Mouse (Mus musculus) hindbrain, embryonic 16.5 days (tissue): Measurements from ENCODE around the gene Mmaa. TPM values are rescaled to one million over a fixed set of nuclear protein-coding genes. Genes with fewer than 3 reads are reported as not detected.

Source experiments
- ATAC-seq: fragments of 200-750 bp; cut with Nextera tagmentation; 2 replicates; pipeline ENCODE4 v1.8.0; 2017; ENCODE audit warnings: moderate TSS enrichment, moderate library complexity
- H3K27ac ChIP-seq: fragments of 300-500 bp; sonication (generic); 2 replicates; pipeline ENCODE4 v1.5.1; 2014; ENCODE audit warnings: low read depth, mild to moderate bottlenecking, control low read depth, low read length, moderate library complexity
- H3K27me3 ChIP-seq: fragments of 300-500 bp; sonication (generic); replicated peaks from 2 replicates; pipeline ENCODE4 v1.6.1; 2014; ENCODE audit warnings: low read length; ENCODE audit not compliant: control insufficient read depth, insufficient read depth
- H3K36me3 ChIP-seq: fragments of 300-500 bp; sonication (generic); 2 replicates; pipeline ENCODE4 v1.6.1; 2014; ENCODE audit warnings: mild to moderate bottlenecking, low read length, moderate library complexity, mixed read lengths; ENCODE audit not compliant: control insufficient read depth, insufficient read depth
- H3K4me1 ChIP-seq: fragments of 300-500 bp; sonication (generic); 2 replicates; pipeline ENCODE4 v1.6.1; 2014; ENCODE audit warnings: low read depth, low read length; ENCODE audit not compliant: control insufficient read depth, insufficient read depth
- H3K4me2 ChIP-seq: fragments of 300-500 bp; sonication (generic); 2 replicates; pipeline ENCODE4 v1.6.1; 2014; ENCODE audit warnings: mild to moderate bottlenecking, low read length, control low read depth, moderate library complexity
- H3K4me3 ChIP-seq: fragments of 300-500 bp; sonication (generic); 2 replicates; pipeline ENCODE4 v1.5.1; 2014; ENCODE audit warnings: mild to moderate bottlenecking, low read length, control low read depth, moderate library complexity
- H3K9ac ChIP-seq: fragments of 300-500 bp; sonication (generic); 2 replicates; pipeline ENCODE4 v1.6.1; 2014; ENCODE audit warnings: low read depth, mild to moderate bottlenecking, control low read depth, low read length, moderate library complexity
- H3K9me3 ChIP-seq: fragments of 300-500 bp; sonication (generic); 2 replicates; pipeline ENCODE4 v1.6.1; 2014; ENCODE audit warnings: mild to moderate bottlenecking, low read length, moderate library complexity; ENCODE audit not compliant: control insufficient read depth
- WGBS: fragments of 180-500 bp; shearing (Covaris S2); extraction: QIAGEN DNeasy Blood & Tissue Kit; methylation state at CpG from one replicate; pipeline ENCODE4 v1.1.7; 2014; 5-methylcytosine and 5-hydroxymethylcytosine counted together
- polyA plus RNA-seq: library from polyadenylated mRNA; unstranded; fragments of >200 nt; fragmentation: Nextera tagmentation; extraction: Ambion mirVana; gene quantifications from 2 replicates; pipeline ENCODE4 v1.2.1, GENCODE M21; 2015

Gene Mmaa
- polyA plus RNA-seq, 1 experiment from 2014 or later: 18.8 TPM

DNA sequence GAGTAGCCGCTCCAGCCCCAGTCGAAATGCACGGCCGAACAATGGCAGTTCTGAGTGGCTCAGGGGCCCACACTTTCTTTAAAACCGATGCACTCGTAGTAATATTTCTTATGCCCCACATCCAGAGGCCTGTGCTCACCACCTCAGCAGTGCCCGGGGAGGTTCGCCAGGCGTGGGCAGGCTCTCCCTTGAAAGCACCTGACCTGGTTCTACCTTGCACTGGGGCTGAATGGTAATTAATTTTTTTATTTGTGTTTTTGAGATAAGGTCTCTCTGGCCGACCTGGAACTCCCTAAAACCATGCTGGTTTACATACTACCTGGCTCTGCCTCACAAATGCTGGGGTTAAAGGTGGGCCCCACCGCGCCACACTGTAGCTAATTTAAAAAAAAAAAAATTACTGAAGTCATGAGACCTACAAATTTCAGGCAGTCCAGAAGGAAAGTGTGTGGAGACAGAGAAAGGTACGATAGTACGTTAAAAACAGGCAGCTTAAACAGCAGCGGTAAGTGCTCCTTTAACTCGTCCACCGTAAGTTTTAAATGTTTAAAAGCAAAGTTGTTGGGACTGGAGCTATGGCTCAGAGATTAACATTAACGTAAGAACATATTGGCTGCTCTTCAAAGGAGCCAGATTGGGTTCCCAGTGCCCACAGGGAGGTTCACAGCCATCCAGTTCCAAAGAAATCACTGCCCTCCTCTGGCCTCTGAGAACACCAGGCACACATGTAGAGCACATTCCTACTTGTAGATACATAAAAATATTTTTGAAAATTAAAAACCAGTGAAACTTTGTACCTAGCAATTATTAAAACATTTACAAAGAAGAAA, 754 bp upstream of the Mmaa start:
- Histone ChIP-seq H3K4me3 (peak overlapping the region; percentile 69), H3K4me1 (peaks cover 16% of the 10 kb centered on the region), H3K36me3 (no peaks in the 10 kb centered on the region), H3K9me3 (no peaks in the 10 kb centered on the region), H3K27ac (peak overlapping the region; percentile 92), H3K27me3 (no peaks in the 10 kb centered on the region), H3K9ac (peak overlapping the region; percentile 72), H3K4me2 (peak overlapping the region; percentile 97)
- WGBS: 12% methylated on average over 18 of the region's 18 CpGs
- no peak for ATAC-seq

DNA sequence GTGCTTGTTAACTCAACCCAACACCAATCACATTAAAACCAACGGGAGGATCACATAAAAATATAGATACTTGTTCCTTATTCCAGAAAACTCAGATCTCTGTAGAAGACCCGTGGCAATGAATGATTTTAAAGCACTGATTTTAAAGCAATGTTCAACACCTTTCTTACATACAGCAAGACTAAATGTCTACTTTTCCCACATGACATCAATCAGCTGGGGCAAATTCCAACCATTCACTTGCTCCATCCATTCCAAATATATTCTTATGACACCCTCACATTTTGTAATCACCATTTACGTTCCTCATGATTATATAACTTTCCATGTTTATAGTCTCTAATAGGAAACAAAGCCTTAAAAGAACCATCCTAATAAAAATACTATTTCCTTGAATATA, 896 bp downstream of the Mmaa start:
- no peak overlapping the region for H3K9ac ChIP-seq
- no peak overlapping the region for H3K27ac ChIP-seq
- H3K36me3 ChIP-seq: no peaks in the 10 kb centered on the region
- peaks cover 16% of the 10 kb centered on the region for H3K4me1 ChIP-seq
- no peaks in the 10 kb centered on the region for H3K27me3 ChIP-seq
- H3K4me3 ChIP-seq: peak overlapping the region; percentile 69
- 68% methylated on average over 3 of the region's 3 CpGs for WGBS
- H3K4me2 ChIP-seq: peak overlapping the region; percentile 63
- no peak for ATAC-seq
- H3K9me3 ChIP-seq: no peaks in the 10 kb centered on the region

GRCm38 (mm10) chr8:79292712-79293264, 1.9 kb downstream of the Mmaa start:
- peak overlapping the region; percentile 63 for H3K4me2 ChIP-seq
- H3K4me3 ChIP-seq: no peak overlapping the region
- H3K27ac ChIP-seq: peak overlapping the region; percentile 13; the same call in 1 of the 2 replicates
- WGBS: 94% methylated on average over 3 of the region's 3 CpGs
- ATAC-seq: no peak
- peaks cover 16% of the 10 kb centered on the region for H3K4me1 ChIP-seq
- no peaks in the 10 kb centered on the region for H3K36me3 ChIP-seq
- no peak overlapping the region for H3K9ac ChIP-seq
- no peaks in the 10 kb centered on the region for H3K9me3 ChIP-seq
- no peaks in the 10 kb centered on the region for H3K27me3 ChIP-seq

DNA sequence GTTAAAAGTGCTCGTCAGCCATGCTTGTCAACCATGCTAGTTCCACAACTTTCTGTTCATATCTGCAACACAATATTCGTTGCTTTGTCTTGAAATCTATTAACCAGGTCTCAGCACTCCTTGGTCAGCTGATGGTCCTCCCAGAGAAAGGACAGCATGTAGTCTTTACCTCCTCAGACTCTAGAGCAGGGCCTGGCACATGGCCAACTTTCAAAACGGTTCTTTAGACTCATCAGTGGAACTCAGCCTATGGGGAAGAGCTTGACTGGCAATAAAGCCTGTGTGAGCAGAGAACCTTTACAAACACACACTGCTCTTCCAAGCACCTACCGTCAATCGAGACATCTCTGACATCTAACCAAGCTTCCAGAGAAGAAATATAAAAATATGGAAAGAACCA, 5.1 kb downstream of the Mmaa start:
- Histone ChIP-seq H3K4me3 (no peak overlapping the region), H3K9ac (no peak overlapping the region), H3K9me3 (no peaks in the 10 kb centered on the region), H3K27me3 (no peaks in the 10 kb centered on the region), H3K27ac (no peak overlapping the region), H3K4me1 (peaks cover 12% of the 10 kb centered on the region), H3K36me3 (no peaks in the 10 kb centered on the region), H3K4me2 (no peak overlapping the region)
- no peak for ATAC-seq
- 74% methylated on average over 5 of the region's 5 CpGs for WGBS

- no peaks in the 10 kb centered on the region for H3K9me3 ChIP-seq
- no peaks in the 10 kb centered on the region for H3K27me3 ChIP-seq
- no peak for ATAC-seq
- no peak overlapping the region for H3K9ac ChIP-seq
- H3K36me3 ChIP-seq: no peaks in the 10 kb centered on the region
- no peak overlapping the region for H3K4me3 ChIP-seq
- no peak overlapping the region for H3K27ac ChIP-seq
- H3K4me1 ChIP-seq: peaks cover 10% of the 10 kb centered on the region
- 65% methylated on average over 2 of the region's 2 CpGs for WGBS
- H3K4me2 ChIP-seq: no peak overlapping the region
These were observed 6.1 kb downstream of the Mmaa start for GRCm38 (mm10) chr8:79288681-79289080.

DNA sequence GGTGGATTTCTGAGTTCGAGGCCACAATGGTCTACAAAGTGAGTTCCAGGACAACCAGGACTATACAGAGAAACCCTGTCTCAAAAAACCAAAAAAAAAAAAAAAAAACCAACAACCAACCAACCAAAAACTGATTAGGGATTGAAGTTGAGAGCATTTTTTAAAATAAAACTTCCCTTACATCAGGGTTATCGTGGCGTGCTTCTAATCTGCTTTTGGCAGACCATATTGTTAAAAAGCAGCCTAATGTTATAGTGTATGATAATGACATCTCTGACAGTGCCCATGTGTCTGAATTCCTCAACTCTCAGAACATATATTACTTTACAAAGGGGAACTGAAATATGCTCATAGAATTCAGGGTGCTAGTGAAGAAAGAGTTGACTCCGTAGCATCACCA, 6.5 kb downstream of the Mmaa start:
- Histone ChIP-seq H3K36me3 (no peaks in the 10 kb centered on the region), H3K4me2 (no peak overlapping the region), H3K9ac (no peak overlapping the region), H3K4me3 (no peak overlapping the region), H3K4me1 (peaks cover 5% of the 10 kb centered on the region), H3K27ac (no peak overlapping the region), H3K27me3 (no peaks in the 10 kb centered on the region), H3K9me3 (no peaks in the 10 kb centered on the region)
- ATAC-seq: no peak
- 92% methylated on average over 4 of the region's 4 CpGs for WGBS

GRCm38 (mm10) chr8:79286424-79286823, 8.3 kb downstream of the Mmaa start:
- no peak overlapping the region for H3K9ac ChIP-seq
- H3K36me3 ChIP-seq: peaks cover 3% of the 10 kb centered on the region; the same call in 1 of the 2 replicates
- 90% methylated on average over 3 of the region's 3 CpGs for WGBS
- no peak overlapping the region for H3K27ac ChIP-seq
- no peak overlapping the region for H3K4me2 ChIP-seq
- no peaks in the 10 kb centered on the region for H3K4me1 ChIP-seq
- H3K4me3 ChIP-seq: no peak overlapping the region
- H3K27me3 ChIP-seq: no peaks in the 10 kb centered on the region
- ATAC-seq: no peak
- no peaks in the 10 kb centered on the region for H3K9me3 ChIP-seq

- WGBS: 90% methylated on average over 3 of the region's 3 CpGs
- Histone ChIP-seq H3K9me3 (no peaks in the 10 kb centered on the region), H3K9ac (no peak overlapping the region), H3K4me2 (no peak overlapping the region), H3K36me3 (peaks cover 11% of the 10 kb centered on the region; the same call in 1 of the 2 replicates), H3K4me1 (no peaks in the 10 kb centered on the region), H3K27me3 (no peaks in the 10 kb centered on the region), H3K27ac (no peak overlapping the region), H3K4me3 (no peak overlapping the region)
- no peak for ATAC-seq
These were observed 10.1 kb downstream of the Mmaa start for GRCm38 (mm10) chr8:79284626-79285025.

DNA sequence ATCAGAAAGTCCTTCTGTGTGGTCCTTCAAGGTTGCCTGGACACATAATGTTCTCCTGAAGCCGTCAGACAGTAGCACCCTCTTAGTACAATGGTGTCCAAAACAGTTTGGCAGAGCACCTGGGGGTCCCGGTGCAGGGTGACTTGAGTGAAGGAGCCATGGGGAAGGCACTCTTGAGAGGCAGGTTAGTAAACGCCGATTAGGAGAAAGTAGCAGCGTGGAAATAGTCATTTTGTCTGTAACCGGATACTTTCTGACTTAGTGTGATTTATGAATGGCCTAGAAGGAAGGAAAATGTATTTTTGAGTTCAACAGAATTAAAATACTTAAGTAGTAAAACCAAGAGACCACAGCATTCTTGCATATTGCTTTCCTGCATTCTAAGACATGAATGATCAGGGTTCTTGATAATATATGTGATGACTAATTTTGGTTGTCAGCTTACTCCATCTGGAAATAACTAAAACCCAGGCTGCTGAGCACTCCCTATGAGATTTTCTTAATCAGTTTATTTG, 13.3 kb downstream of the Mmaa start:
- Histone ChIP-seq H3K4me1 (no peaks in the 10 kb centered on the region), H3K4me2 (no peak overlapping the region), H3K27ac (no peak overlapping the region), H3K9ac (no peak overlapping the region), H3K27me3 (no peaks in the 10 kb centered on the region), H3K4me3 (no peak overlapping the region), H3K9me3 (no peaks in the 10 kb centered on the region), H3K36me3 (peaks cover 13% of the 10 kb centered on the region; the same call in 1 of the 2 replicates)
- ATAC-seq: no peak
- 94% methylated on average over 6 of the region's 6 CpGs for WGBS
